Mouse (Mus musculus): ENCODE measurements around the gene Higd1c. TPM values are rescaled to one million over a fixed set of nuclear protein-coding genes. Genes with fewer than 3 reads are reported as not detected.
"Not testable (repeated sequence)": the region's sequence is repeated elsewhere in the genome, so short reads cannot be mapped to it uniquely, and the experiment has no call there.

Higd1c gene
- total and polyA plus RNA-seq, 3 experiments = 0.69 TPM; not detected in 2

- peak; percentile 83 for DNase-seq
These were observed 46.8 kb downstream of the Higd1c start for GRCm38 (mm10) chr15:100410918-100411672.

- DNase-seq = no peak
These were observed 47.4 kb downstream of the Higd1c start for GRCm38 (mm10) chr15:100411731-100412130.

- DNase-seq = no peak
These were observed 49.0 kb downstream of the Higd1c start for GRCm38 (mm10) chr15:100413306-100413705.

DNA sequence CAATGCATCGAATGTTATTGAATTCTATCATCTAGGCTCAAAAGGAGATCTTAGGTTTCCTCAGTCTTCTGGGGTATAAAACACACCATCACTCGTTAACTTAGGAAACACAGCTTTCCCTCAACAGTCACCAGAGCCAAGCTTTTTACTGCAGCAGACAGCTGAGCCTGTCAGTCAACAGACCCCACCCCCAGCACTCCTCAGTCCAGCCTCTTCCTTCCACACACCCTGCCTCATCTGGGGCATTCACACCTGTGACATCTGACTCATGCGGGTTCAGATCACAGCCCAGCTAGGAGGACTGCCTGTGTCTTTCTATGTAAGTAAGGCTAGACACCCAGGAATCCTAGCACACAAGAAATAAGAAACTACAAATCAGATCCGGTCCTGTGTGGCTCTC lies 49.7 kb downstream of the Higd1c start:
- DNase-seq = no peak

DNA sequence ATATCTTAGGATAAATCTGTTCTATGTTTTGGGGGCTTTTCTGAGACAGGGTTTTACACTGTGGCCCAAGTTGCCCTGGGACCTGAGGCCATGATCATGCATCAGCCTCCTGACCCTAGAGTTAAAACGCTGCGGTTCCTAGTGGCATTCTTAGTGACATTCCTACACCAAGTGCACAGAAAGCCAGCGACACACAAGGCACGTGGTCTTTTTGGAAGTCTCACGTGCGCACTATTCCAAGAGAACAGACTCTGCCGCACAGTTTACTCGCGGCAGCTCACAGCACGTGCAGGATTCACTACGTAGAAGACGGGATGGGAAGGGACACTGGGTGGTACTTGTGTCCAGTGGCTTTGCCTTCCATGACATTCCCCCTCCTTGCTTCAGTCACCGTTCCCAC lies 50.6 kb downstream of the Higd1c start:
- no peak for DNase-seq

DNA sequence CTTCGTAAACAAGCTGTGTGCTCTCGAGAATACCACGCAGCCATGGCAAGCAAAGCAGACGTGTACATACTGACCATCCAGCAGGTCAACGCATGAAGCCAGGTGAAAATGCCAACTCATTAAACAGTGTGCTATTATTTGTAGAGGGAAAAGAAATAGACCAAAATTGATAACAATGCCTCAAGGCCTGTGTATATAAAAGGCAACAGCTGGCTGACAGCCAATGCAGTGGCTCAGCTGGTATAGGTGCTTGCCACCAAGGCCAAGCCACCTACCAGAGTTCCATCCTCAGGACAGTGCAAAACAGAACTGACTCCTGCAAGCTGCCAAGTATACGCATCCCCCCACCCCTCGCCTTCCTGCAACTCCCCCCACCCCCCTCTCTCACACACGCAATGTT lies 51.3 kb downstream of the Higd1c start:
- DNase-seq = peak; percentile 58

- DNase-seq = peak; percentile 57
These were observed 53.6 kb downstream of the Higd1c start for GRCm38 (mm10) chr15:100417854-100418450.

- peak; percentile 83 for DNase-seq
These were observed 55.0 kb downstream of the Higd1c start for GRCm38 (mm10) chr15:100419311-100419710.

DNA sequence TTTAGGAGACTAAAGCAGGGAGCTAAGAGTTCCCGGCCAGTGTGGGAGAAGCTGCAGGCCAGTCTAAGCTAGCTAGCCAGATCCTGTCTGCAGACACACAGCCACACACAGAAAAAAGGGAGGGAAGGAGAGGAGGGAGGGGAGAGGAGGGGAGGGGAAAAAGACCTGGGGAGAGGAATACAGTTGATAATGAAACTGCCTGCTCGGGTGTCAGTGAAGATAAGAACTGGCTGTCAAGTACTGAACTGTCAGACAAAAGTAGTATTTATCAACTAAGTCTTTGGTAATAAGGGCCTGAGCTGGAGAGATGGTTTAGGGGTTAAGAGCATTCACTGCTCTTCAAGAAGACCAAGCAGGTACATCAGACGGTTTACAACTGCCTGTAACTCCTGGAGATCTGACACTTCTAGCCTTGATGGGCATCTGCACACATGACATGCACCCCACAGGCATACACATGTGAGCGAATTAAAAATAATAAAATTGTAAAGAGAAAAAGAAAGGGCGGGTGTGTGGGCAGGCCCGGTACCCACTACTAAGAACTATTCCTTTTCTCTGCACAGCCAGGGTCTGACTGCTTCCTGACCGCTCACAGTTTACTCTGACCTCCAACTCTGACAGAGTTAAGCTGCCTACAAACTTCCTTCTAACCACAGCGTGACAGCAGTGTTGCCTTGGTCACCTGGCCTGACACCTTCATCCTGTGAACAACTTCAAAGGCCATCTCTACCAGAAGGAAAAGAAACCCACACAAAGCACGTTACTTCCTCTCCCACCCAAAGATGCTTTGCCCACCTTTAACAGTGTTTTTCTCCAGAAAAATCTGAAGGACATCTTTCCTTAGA lies 55.8 kb downstream of the Higd1c start:
- DNase-seq = no peak

GRCm38 (mm10) chr15:100421059-100421757 lies 56.9 kb downstream of the Higd1c start:
- peak; percentile 66 for DNase-seq

DNA sequence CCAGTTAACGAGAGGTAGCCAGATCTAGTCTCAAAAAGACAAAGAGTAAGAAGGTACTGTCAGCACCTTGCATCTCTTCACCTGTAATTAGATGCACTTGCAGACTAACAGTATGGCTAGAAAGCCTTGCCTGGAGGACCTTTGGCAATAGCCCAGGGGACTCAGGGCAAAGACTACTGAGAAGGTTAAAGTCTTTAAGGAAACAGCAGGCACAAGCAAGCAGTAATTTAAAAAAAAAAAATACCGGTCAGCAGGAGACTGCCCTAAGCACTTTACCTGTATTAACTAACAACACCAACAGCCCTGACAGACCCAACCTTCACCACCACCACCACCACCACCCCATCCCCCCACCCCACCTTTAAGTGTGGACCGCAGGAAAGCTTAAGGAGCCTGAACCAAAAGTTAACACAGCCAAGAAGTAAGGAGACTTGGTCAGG lies 57.4 kb downstream of the Higd1c start, which contains the start of gene Gm5475:
Gm5475 (plus strand) TSS at position 390 of the 440 bp plus-strand sequence.
- not testable (repeated sequence) for DNase-seq

DNA sequence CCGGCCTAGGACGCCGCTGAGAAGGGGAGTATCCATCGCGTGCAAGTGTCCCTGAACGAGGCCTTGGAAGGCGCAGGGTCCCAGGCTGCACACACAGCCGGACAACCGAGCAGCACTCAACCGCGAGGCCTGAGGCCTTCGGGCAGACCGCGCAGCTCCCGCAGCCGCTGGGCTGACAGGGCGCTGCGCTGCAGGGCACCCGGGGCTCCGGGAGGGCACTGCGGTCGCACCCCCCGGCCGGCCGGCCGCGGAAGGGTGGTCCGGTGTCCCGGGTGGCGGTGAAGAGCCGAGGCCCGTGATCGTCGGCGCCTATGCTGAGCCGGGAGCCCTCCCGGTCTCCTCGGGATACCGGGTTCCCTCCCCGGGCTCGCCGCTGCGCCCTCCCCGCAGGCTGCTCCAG lies 58.1 kb downstream of the Higd1c start:
- no peak for DNase-seq

GRCm38 (mm10) chr15:100422899-100423860 lies 58.8 kb downstream of the Higd1c start:
- DNase-seq = peak; percentile 99

- DNase-seq = peak; percentile 43
These were observed 59.6 kb downstream of the Higd1c start for GRCm38 (mm10) chr15:100423916-100424315.

- peak; percentile 46 for DNase-seq
These were observed 60.2 kb downstream of the Higd1c start, which contains the start of gene Slc11a2 for GRCm38 (mm10) chr15:100424396-100425122. Gene Slc11a2 (minus strand): TSS chr15:100425072.

DNA sequence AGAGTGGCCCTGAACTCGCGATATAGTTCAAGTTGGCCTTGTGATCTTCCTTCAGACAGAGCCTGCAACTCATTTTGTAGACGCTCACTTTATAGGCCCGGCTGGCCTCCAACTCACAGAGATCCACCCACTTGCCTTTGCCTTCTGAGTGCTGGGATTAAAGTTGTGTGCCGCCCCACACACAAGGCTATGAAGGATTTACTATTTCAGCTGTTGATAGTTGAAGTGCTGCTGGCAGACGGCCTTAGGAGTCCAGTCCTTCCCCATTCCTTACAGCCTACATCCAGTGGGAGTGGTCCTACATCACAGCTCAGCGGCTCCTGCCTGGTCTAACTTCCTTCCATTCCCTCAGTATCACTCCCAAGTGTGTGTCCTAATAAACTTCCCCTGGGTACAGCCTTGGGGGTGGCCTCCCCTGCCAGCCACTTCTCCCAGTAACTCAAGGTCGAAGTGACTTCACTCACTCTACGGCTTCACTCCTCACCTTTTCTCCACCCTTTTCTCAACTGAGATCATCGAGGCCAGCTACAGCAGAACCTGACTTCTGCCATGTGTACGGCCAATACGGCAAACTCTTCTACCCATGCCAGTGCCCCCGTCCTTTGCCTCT lies 64.1 kb downstream of the Higd1c start:
- DNase-seq = peak; percentile 78

DNA sequence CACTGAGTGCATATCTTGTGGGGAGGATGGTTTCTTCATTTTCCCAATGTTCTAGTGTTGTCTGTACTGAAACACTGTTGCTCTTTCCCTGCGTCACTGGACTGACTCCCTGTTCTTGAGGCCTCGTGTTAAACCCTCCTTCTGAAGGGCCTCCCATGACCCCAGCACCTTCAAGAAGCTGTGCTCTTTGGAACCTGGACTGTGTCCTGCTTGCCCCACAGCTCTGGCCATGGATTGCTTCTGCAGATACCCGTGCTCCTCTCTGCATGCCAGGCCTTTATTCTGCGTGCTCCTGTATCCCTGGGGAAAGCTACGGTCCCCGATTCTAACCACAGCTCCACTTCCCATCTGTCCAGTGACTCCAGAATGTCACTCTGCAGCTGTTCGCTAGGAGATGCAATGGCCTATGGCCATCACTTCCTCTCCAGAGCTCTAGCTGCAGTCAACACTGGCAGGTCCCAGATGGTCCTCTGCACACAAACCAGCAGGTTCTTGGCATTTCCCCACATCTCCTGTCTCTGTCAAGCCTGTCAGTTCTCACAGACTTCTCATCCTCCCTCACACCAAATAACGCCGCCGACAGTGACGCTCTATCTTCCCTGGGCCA lies 65.7 kb downstream of the Higd1c start:
- no peak for DNase-seq

- peak; percentile 26 for DNase-seq
These were observed 68.9 kb downstream of the Higd1c start for GRCm38 (mm10) chr15:100433234-100433633.

Data from adrenal gland, adult 2 months (tissue).